Mouse (Mus musculus): Measurements from ENCODE around the gene Ttc28.
"Not testable (repeated sequence)": the region's sequence is repeated elsewhere in the genome, so short reads cannot be mapped to it uniquely, and the experiment has no call there.

The Ttc28 gene

GRCm38 (mm10) chr5:110879584-110880374 lies at the start of gene Ttc28:
Ttc28 (plus strand) TSS chr5:110879803.
- peak; percentile 85 for DNase-seq

GRCm38 (mm10) chr5:110831036-110831720 lies 48.4 kb upstream of the Ttc28 start:
- no peak for DNase-seq

- DNase-seq: no peak
Measured at GRCm38 (mm10) chr5:110835959-110836358, 43.6 kb upstream of the Ttc28 start.

- not testable (repeated sequence) for DNase-seq
Measured at GRCm38 (mm10) chr5:110838016-110838415, 41.6 kb upstream of the Ttc28 start.

GRCm38 (mm10) chr5:110839038-110839677 lies 40.4 kb upstream of the Ttc28 start:
- no peak for DNase-seq

- peak; percentile 99 for DNase-seq
Measured at GRCm38 (mm10) chr5:110839678-110840365, 39.8 kb upstream of the Ttc28 start, which contains the start of the genes Hscb and Chek2. Hscb (minus strand) TSS chr5:110839777. Chek2 (plus strand) TSS chr5:110839979.

- peak; percentile 41 for DNase-seq
Measured at GRCm38 (mm10) chr5:110840465-110840864, 39.1 kb upstream of the Ttc28 start.

GRCm38 (mm10) chr5:110841046-110841862 lies 38.3 kb upstream of the Ttc28 start:
- peak; percentile 18 for DNase-seq

- no peak for DNase-seq
Measured at GRCm38 (mm10) chr5:110852990-110853389, 26.6 kb upstream of the Ttc28 start.

GRCm38 (mm10) chr5:110857091-110857490 lies 22.5 kb upstream of the Ttc28 start:
- DNase-seq: no peak

GRCm38 (mm10) chr5:110859013-110859650 lies 20.5 kb upstream of the Ttc28 start:
- DNase-seq: no peak

GRCm38 (mm10) chr5:110860445-110860844 lies 19.2 kb upstream of the Ttc28 start:
- DNase-seq: no peak

GRCm38 (mm10) chr5:110868460-110868859 lies 11.1 kb upstream of the Ttc28 start:
- DNase-seq: no peak

- no peak for DNase-seq
Measured at GRCm38 (mm10) chr5:110869242-110869669, 10.3 kb upstream of the Ttc28 start.

GRCm38 (mm10) chr5:110873160-110873559 lies 6.4 kb upstream of the Ttc28 start:
- no peak for DNase-seq

GRCm38 (mm10) chr5:110874711-110875110 lies 4.9 kb upstream of the Ttc28 start:
- no peak for DNase-seq

GRCm38 (mm10) chr5:110875286-110875685 lies 4.3 kb upstream of the Ttc28 start:
- no peak for DNase-seq

GRCm38 (mm10) chr5:110877666-110878505 lies 1.7 kb upstream of the Ttc28 start:
- DNase-seq: no peak

GRCm38 (mm10) chr5:110878526-110878925 lies 1.1 kb upstream of the Ttc28 start:
- not testable (repeated sequence) for DNase-seq

GRCm38 (mm10) chr5:110879042-110879441 lies 561 bp upstream of the Ttc28 start:
- no peak for DNase-seq

All from cerebellum, adult 11-12 months (tissue).